Mouse (Mus musculus) layer of hippocampus, adult 11-12 months (tissue): ENCODE results near the gene Ccdc62.
A peak's percentile ranks its signal among the peaks of the same experiment; 100 is the strongest.

Experiments
- DNase-seq: peaks from one replicate; pipeline ENCODE4 v3.0.0; 2022; ENCODE audit warnings: low spot score

The Ccdc62 gene

GRCm38 (mm10) chr5:123980521-123981249 is 50.2 kb downstream of the Ccdc62 start:
- no peak for DNase-seq

- no peak for DNase-seq
Observed at GRCm38 (mm10) chr5:123981250-123981554, 50.7 kb downstream of the Ccdc62 start.

- DNase-seq, result no peak
Observed at GRCm38 (mm10) chr5:123982838-123983237, 52.4 kb downstream of the Ccdc62 start.

GRCm38 (mm10) chr5:123985434-123985833 is 55.0 kb downstream of the Ccdc62 start:
- DNase-seq, result peak; percentile 62

- no peak for DNase-seq
Observed at GRCm38 (mm10) chr5:123986925-123987324, 56.4 kb downstream of the Ccdc62 start.

- DNase-seq, result no peak
Observed at GRCm38 (mm10) chr5:123987511-123987910, 57.0 kb downstream of the Ccdc62 start.

- DNase-seq, result no peak
Observed at GRCm38 (mm10) chr5:123989941-123990885, 59.7 kb downstream of the Ccdc62 start.

GRCm38 (mm10) chr5:123991321-123991720 is 60.8 kb downstream of the Ccdc62 start:
- DNase-seq, result no peak

GRCm38 (mm10) chr5:123992193-123992637 is 61.7 kb downstream of the Ccdc62 start:
- DNase-seq, result no peak

GRCm38 (mm10) chr5:123992794-123993193 is 62.3 kb downstream of the Ccdc62 start:
- peak; percentile 91 for DNase-seq

GRCm38 (mm10) chr5:123993263-123994036 is 63.0 kb downstream of the Ccdc62 start:
- peak; percentile 90 for DNase-seq

GRCm38 (mm10) chr5:123994468-123994867 is 64.0 kb downstream of the Ccdc62 start:
- no peak for DNase-seq

GRCm38 (mm10) chr5:123995388-123995787 is 64.9 kb downstream of the Ccdc62 start:
- no peak for DNase-seq

GRCm38 (mm10) chr5:123996194-123996593 is 65.7 kb downstream of the Ccdc62 start:
- DNase-seq, result no peak

- DNase-seq, result no peak
Observed at GRCm38 (mm10) chr5:123996695-123997094, 66.2 kb downstream of the Ccdc62 start.

GRCm38 (mm10) chr5:123997211-123997751 is 66.8 kb downstream of the Ccdc62 start:
- DNase-seq, result no peak

GRCm38 (mm10) chr5:123997811-123998210 is 67.3 kb downstream of the Ccdc62 start:
- DNase-seq, result no peak

- DNase-seq, result no peak
Observed at GRCm38 (mm10) chr5:123998370-123998769, 67.9 kb downstream of the Ccdc62 start.

GRCm38 (mm10) chr5:124000824-124001223 is 70.3 kb downstream of the Ccdc62 start:
- DNase-seq, result peak; percentile 93

- DNase-seq, result no peak
Observed at GRCm38 (mm10) chr5:124001274-124001673, 70.8 kb downstream of the Ccdc62 start.

GRCm38 (mm10) chr5:124002876-124003275 is 72.4 kb downstream of the Ccdc62 start:
- DNase-seq, result peak; percentile 59

- no peak for DNase-seq
Observed at GRCm38 (mm10) chr5:124003375-124003774, 72.9 kb downstream of the Ccdc62 start.
